Mouse (Mus musculus) telencephalon, adult 2 months (tissue): Measurements from ENCODE around the gene Smyd3.

Source experiments
- DNase-seq: peaks from one replicate; pipeline ENCODE4 v3.0.0-alpha.2; 2011; ENCODE audit warnings: low read depth, low spot score

Smyd3 gene

GRCm38 (mm10) chr1:179517713-179518465 is at the start of gene Smyd3:
TSS of gene Smyd3 (minus strand) at chr1:179518041.
- DNase-seq, result peak; percentile 76

DNA sequence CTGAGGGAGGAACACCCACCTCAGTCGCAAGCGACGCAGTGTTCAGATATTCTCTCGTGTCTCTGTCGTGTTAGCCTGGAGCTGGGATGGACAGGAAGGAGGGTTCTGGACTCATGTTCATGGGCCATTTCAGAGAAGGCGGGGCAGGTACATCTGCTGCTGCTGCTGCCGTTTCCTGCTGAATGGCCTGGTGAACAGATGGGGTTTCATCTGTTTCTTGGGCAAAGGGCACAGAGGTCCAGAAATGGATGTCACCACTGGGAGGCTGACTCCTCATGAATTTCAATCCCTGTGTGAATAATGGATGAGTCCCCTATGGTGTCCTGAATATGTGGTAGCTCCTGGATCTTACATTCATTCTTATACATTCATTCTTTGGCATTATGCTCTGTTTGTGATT is 49.7 kb upstream of the Smyd3 start:
- no peak for DNase-seq

- no peak for DNase-seq
Observed at GRCm38 (mm10) chr1:179563926-179564325, 46.1 kb upstream of the Smyd3 start.

DNA sequence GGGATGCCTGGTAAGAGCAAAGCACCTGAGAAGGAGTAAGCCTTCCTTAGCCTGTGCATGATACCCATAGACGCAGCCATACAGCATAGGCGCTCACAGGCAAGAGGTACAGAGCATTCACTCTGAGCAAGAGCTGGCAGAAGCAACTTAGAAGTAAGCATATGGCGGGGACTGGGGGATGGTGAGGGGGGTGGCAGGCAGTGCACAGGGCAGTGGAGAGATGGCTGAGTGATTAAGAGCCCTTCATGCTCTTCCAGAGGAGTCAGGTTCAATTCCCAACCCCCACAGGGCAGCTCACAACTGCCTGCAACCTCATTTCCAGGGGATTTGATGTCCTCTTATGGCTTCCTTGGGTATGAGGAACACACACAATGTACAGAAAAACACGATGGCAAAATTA is 45.4 kb upstream of the Smyd3 start:
- DNase-seq, result no peak

- DNase-seq, result no peak
Observed at GRCm38 (mm10) chr1:179560845-179561430, 43.1 kb upstream of the Smyd3 start.

DNA sequence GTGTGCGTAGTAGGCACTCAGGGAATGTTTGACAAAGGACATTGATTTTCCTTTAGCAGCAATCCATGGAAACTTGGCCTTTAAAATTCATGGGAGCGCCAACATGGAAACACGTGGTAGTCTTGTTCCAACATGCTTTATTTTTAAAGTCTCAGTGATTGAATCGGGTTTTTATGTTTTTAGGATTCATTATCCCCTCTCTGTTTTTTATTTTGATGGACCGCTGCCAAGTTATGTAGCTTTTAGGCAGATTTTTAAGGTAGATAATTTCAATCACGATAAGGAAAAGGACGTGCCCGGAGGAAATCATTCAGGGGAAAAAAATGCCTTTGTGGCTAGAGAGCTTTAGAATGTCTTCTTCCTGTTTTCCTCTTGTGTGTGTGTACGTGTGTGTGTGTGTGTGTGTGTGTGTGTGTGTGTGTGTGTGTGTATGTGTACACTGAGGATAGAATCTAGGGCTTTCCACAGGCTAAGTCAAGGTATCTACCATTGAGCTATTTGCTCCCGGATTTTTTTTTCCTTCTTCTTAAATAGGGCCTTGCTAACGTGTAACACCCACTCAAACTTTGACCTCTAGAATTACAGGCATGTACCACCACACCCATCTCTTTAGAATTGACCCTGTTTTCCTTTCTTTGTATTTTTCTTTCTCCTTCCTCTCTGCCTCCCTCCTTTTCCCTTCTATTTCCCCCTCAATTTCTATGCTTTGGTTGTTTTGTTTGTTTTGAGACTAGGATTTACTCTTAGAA is 41.8 kb upstream of the Smyd3 start:
- DNase-seq, result no peak

- no peak for DNase-seq
Observed at GRCm38 (mm10) chr1:179556921-179557320, 39.1 kb upstream of the Smyd3 start.

DNA sequence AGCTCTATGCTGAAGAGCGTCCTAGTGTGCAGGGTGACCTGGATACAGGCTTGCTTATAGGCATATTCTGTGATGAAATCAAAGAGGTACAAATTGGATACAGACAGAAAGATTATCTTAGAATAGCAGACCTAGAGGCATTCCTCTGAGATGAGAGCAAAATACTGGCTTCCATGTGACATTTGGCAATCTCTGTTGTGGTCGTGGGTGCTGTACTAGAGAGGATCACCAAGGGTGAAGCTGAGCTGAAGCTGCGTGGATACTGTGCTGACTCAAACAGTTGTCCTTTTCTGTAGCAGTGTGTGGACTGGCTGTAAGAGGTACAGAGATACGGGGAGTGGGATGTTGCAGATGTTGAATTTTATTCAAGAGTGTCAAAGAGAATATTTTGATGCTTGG is 36.1 kb upstream of the Smyd3 start:
- DNase-seq, result no peak

GRCm38 (mm10) chr1:179553197-179553948 is 35.5 kb upstream of the Smyd3 start:
- DNase-seq, result no peak

GRCm38 (mm10) chr1:179552751-179553150 is 34.9 kb upstream of the Smyd3 start:
- no peak for DNase-seq

DNA sequence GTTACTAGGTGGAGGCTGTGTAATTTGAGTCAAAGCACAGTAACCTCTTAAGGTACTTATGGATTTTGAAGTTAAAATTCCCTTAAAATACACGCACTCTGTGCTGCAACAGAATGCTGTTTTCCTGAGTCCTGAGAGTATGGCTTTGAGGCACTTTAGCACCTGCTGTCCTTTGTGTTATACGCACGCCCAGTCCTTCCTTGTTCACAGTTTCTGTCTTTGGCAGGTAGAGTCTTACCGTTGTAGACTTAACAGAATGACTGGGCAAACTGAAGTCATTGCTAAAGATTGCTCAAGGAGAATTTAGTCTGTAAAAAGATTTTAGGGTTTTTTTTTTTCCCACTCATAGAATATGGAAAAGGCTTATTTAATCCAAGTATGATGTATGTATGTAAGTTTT is 34.1 kb upstream of the Smyd3 start:
- DNase-seq, result no peak

- DNase-seq, result no peak
Observed at GRCm38 (mm10) chr1:179551336-179551735, 33.5 kb upstream of the Smyd3 start.

DNA sequence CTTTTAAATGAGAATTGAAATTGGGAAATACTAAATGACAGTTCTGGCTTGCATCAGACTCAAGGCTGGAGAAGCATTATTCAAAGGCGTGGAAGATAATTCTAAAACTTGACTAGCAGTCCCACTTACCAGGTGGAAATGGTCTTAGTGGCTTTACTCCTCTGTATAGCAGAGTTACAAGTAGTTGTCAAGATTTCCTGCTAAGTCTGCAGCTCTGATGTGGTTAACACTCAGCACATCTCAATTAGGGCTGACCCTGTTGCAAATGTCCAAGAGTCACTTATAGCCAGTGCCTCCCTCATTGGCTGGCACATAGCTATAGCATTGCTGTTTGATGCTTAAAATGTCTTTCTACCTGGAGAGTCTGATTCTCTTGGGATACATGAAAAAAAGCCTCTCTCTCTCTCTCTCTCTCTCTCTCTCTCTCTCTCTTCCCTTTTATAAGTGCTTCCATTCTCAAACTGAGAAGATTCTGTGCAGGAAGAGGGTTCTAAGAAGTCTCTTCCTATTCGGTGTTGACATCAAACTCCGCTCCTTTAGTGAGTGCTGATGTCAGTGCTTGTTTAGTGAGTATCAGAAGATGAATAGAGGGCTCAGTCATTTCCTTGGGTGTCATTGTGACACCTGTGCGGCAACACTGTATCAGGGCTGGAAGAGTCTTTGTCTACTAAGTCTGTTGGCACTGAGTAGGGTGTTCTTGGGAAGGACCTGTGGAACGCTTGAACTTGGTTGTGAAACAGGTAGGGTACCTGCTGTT is 31.3 kb upstream of the Smyd3 start:
- DNase-seq, result no peak

DNA sequence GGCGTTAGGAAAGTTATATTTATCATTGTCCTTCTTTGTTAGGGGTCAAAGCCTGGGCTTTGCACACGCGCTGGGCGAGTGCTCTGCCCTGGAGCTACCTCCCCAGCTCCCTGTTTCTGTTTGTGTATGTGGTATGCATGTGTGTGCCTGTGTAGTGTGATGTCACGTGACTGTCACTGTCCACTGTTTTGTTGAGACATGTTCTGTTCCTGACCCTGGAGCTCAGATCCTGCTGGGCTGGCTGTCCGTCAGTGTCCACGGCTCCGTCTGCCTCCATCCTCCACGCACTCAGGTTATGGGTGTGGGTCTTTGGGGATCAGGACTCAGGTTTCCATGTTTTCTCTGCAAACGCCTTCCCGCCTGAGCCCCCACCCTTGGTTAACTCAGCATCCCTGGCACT is 30.4 kb upstream of the Smyd3 start:
- no peak for DNase-seq

DNA sequence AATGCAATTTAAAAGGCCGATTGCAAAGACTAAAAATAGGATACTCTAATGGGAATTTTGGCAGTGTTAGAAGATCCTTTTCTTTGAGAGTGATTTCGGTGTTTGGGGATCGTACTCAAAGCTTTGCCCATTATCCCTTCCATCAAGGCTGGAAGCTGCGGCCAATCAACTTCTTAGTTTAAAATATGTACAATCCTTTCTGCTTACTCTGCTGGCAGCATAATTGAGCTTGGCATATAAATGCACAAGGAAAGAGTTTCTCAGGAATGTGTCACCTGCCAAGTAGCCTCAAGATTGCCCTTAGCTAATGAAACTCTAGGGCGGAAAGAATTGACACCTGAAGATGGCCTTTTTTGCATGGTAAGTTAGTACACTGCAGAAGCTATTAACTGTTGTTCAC is 29.3 kb upstream of the Smyd3 start:
- DNase-seq, result no peak

DNA sequence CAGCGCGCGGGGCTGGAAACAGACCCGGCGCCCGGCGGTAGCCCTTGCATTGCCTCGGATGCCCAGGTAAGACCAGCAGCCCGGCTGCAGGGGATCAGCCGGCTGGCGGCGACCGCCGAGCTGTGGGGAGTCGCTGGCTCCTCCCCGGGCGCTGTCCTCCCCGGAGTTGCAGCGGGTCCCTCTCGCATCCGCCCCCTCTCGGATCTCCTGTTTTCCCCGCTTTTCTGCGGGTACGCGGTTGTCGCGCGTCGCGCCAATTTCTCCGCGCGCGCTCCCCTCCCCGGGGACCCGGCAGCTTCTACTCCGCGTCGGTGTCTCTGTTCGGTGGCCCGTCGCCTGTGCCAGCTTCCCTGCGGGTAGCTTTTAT is 28.7 kb upstream of the Smyd3 start:
- DNase-seq, result peak; percentile 33

DNA sequence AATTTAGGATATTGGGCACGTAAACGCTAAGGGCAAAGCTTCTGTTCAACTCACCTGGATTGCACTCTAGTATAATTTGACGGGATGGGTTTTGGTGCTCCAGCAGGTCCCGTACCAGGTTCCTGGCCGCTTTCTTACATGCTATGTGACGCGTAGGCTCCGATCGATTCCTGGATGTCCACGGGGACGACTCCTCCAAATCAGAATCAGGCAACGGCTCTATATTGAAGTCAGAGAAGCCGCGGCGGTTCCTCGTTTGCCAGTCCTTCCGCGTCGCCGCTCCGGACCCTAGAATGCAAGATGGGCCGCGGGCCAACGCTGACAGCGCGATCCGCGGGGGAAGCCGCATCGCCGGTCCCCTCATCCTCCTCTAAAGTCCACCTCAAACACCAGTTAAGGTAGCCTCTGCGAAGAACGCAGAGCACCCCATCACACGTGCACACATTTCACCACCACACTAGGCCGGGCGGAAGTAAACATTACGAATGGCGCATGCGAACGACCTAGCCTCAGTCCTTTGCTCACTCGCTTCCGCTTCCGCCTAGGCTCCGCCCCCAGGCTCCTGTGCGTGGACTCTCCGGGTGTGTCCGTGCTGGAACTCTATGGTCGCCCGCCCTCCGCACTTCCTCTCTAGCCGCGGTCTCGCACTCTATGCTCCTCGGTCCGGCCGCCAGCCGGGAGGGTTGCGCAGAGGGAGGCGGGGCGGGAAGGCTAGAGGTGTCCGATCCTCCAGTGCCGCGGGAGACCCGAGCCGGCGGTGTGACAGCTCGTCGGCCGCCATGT is 28.1 kb upstream of the Smyd3 start, which contains the start of the genes Tfb2m and Cnst:
Tfb2m (minus strand) TSS at position 500 of the 783 bp plus-strand sequence.
Cnst (plus strand) TSS at position 603 of the 783 bp plus-strand sequence.
- DNase-seq, result peak; percentile 98

DNA sequence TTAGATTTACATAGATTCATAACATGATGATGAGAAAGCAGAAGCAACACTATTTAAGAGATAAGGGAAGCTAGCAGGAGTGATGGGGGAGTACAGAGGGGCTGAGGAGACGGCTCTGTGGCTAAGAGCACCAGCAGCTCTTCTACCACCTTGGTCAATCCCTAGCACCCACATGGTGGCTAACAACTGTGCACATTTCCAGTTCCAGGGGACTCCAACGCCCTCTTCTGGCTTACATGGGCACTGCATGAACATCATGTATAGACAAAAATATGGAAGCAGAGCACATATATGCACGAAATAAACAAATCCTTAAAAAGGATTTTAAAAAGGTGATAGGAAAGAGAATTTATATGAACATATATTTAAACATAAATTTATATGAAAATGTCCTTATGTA is 23.7 kb upstream of the Smyd3 start:
- DNase-seq, result no peak

GRCm38 (mm10) chr1:179539887-179540286 is 22.0 kb upstream of the Smyd3 start:
- no peak for DNase-seq

DNA sequence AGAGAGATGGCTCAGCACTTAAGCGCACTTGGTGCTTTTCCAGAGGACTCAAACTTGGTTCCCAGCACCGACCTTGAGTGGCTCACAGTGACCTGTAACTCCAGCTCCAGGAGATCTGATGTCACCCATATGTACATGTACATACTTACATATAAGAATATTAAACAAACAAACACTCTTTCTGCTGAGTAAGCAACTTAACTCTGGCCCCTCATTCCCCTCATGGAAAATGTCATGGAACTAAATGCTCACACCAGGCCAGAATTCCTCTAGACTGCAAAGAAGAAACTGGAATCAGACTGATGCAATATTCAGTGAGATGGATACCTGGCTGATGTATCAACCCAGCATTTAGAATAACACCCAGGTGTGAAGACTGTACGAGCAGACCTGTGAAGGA is 21.2 kb upstream of the Smyd3 start:
- DNase-seq, result no peak
